Mouse (Mus musculus) urinary bladder, postnatal 10 days (tissue): ENCODE data around the gene Armc10.
"Not testable (repeated sequence)": the region's sequence is repeated elsewhere in the genome, so short reads cannot be mapped to it uniquely, and the experiment has no call there.

Source experiments
- DNase-seq: peaks from one replicate; pipeline ENCODE4 v3.0.0; 2022; ENCODE audit warnings: low spot score

The Armc10 gene

GRCm38 (mm10) chr5:21667191-21668137, 21.9 kb downstream of the Armc10 start:
- no peak for DNase-seq

GRCm38 (mm10) chr5:21669307-21669706, 23.7 kb downstream of the Armc10 start:
- DNase-seq = no peak

- DNase-seq = no peak
Measured at GRCm38 (mm10) chr5:21672812-21673635, 27.4 kb downstream of the Armc10 start.

- no peak for DNase-seq
Measured at GRCm38 (mm10) chr5:21673742-21674141, 28.1 kb downstream of the Armc10 start.

- no peak for DNase-seq
Measured at GRCm38 (mm10) chr5:21675019-21675418, 29.4 kb downstream of the Armc10 start.

DNA sequence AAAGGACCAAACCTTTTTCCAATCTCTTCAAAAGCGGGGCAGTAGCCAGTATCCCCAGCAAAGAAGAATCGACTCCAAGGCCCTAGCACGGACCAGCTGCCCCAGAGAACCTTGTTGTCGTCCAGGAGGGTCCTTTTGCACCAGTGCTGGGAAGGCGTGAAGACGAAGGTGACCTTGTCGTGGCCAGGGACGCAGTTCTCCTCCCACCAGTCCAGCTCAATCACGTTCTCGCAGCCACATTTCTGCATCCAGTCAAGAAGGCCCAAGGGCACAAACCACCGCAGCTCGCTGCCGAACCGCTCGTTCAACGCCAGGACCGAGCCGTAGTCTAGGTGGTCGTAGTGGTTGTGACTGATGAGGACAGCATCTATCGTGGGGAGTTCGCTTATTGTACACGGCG, 29.9 kb downstream of the Armc10 start:
- DNase-seq = no peak

DNA sequence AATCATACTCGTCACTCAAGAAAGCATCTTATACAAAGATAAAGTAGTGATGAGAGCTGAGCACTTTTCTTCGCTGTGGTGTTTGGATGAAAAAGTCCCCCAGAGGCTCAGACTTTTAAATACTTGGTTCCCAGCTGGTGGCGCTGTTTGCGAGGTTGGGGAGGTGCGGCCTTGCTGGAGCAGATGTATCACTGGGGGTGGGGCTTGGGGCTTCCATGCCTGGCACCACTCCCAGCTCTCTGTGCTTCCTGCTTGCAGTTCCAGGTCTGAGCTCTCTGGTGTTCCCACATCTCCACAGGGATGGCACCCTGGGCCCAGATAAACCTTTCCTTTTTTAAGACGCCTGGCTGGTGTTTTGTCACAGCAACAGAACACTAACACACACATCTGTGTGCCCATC, 32.3 kb downstream of the Armc10 start:
- DNase-seq = no peak

- DNase-seq = no peak
Measured at GRCm38 (mm10) chr5:21678363-21678762, 32.8 kb downstream of the Armc10 start.

DNA sequence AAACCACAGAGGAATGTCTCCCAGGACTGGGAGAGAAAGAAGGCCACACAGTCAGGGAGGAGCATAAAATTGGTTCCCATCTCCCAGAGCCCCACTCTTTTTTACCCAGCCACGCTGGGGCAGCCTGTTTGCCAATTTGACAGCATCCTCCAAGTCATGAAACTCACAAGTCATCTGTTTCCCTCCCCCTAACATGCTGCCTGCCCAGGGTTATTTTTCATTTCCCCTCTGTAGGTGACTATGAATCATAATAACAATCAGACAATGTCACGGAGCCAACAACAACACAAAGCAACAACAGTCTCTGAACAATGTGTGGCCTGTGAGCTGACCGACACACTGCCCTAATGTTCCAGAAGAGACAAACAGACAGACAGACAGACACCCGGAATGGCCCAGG, 34.4 kb downstream of the Armc10 start:
- no peak for DNase-seq

DNA sequence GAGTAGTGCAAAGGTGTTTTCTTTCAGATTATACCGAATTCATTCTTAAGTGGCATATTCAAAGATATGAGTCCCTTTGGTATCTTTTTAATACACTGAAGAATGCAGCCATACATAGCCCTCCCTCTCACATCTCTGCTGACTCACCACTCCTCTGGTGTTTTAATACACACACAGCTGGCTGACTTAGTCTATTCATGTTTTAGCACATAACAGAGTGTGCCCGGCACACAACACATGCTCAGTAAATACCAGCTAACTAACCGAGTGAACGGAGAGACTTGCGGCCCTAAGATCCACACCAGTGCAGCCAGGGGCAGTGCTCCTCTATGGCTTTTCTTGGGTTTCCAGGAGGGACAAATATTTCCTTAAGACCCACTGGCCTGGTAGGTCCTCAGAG, 35.3 kb downstream of the Armc10 start:
- DNase-seq = no peak

DNA sequence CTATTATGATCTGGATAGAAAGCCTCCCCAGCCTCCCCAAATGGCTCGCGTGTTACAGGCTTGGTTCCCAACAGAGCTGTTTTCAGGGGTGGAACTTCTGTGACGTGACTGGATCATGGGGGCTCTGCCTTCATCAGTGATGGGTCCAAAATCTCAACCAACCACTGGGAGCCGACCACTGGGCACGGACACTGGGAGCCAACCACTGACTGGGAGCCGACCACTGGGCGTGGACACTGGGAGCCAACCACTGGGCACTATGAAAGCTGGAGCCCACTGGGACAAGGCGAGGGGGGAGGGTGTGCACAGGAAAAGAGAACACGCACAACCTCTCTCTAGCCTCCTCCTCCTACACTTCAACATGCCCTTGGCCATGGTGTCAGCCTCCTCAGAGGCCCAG, 38.2 kb downstream of the Armc10 start:
- no peak for DNase-seq

- DNase-seq = no peak
Measured at GRCm38 (mm10) chr5:21685001-21685400, 39.4 kb downstream of the Armc10 start.

- DNase-seq = no peak
Measured at GRCm38 (mm10) chr5:21687042-21687441, 41.4 kb downstream of the Armc10 start.

- no peak for DNase-seq
Measured at GRCm38 (mm10) chr5:21692230-21692629, 46.6 kb downstream of the Armc10 start.

GRCm38 (mm10) chr5:21693372-21693870, 47.8 kb downstream of the Armc10 start:
- no peak for DNase-seq

- DNase-seq = no peak
Measured at GRCm38 (mm10) chr5:21694854-21695490, 49.4 kb downstream of the Armc10 start.

DNA sequence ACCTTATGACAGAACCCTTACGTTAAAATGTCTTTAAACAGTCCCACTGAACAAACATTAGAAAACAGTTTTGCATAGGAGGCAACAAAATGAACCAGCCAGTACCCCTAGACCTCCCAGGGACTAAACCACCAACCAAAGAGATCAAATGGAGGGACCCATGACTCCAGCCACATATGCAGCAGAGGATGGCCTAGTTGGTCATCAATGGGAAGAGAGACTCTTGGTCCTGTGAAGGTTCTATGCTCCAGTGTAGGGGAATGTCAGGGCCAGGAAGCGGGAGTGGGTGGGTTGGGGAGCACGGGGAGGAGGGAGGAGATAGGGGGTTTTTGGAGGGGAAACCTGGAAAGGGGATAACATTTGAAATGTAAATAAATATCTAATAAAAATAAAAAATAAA, 53.9 kb downstream of the Armc10 start:
- DNase-seq = not testable (repeated sequence)

- no peak for DNase-seq
Measured at GRCm38 (mm10) chr5:21700272-21700821, 54.7 kb downstream of the Armc10 start.

GRCm38 (mm10) chr5:21700934-21701333, 55.3 kb downstream of the Armc10 start:
- no peak for DNase-seq

GRCm38 (mm10) chr5:21701351-21702008, 55.9 kb downstream of the Armc10 start, which contains the start of gene Napepld:
TSS of gene Napepld (minus strand) at chr5:21701396.
- DNase-seq = peak; percentile 96

GRCm38 (mm10) chr5:21702009-21702364, 56.4 kb downstream of the Armc10 start:
- no peak for DNase-seq
